Mouse (Mus musculus) gastrocnemius, adult 8-10 months (tissue): ENCODE measurements around the gene Adssl1. TPM values are rescaled to one million over a fixed set of nuclear protein-coding genes. Genes with fewer than 3 reads are reported as not detected.
A peak's percentile ranks its signal among the peaks of the same experiment; 100 is the strongest.

Source experiments
- DNase-seq, 2 experiments: peaks; one replicate each; pipeline ENCODE4 v3.0.0; 2022; ENCODE audit warnings: low spot score in 2 of 2
- total RNA-seq, 4 experiments: library from RNA; stranded (reverse); gene quantifications; 2 replicates each; pipeline ENCODE4 v1.2.4; 2022

Gene Adssl1
- total RNA-seq = 1,000 to 10,000 TPM in 3 of 4 experiments, 100 to 1,000 TPM in 1; 952 to 1,087 (median 1,016) TPM

DNA sequence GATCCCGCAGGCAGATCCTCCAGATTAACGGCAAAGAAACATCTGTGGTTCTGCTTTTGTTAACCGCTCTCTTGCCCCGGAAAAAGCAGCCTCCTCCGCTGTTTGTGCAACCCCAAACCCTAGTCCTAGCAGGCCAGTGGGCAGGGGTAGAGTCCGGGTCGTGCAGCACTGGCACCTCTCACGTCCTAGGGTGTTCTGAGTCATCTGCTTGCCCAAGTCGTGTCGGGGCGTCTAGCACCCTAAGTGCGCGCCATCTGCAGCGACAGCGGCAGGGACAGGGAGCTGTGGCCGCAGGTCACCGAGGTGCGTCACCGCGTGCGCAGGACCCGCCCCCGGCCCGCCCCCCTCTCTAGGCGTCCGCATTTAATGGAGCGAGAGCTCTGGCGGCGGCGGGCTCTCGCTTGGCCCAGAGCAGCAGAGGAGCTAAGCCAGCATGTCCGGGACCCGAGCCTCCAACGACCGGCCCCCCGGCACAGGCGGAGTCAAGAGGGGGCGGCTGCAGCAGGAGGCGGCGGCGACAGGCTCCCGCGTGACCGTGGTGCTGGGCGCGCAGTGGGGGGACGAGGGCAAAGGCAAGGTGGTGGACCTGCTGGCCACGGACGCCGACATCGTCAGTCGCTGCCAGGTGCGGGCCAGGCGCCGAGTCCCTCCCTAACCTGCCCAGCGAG lies at the start of gene Adssl1:
Gene Adssl1, plus strand, starts transcription at position 360 of the 668 bp plus-strand sequence.
- DNase-seq = peak; percentile 69 to 81

DNA sequence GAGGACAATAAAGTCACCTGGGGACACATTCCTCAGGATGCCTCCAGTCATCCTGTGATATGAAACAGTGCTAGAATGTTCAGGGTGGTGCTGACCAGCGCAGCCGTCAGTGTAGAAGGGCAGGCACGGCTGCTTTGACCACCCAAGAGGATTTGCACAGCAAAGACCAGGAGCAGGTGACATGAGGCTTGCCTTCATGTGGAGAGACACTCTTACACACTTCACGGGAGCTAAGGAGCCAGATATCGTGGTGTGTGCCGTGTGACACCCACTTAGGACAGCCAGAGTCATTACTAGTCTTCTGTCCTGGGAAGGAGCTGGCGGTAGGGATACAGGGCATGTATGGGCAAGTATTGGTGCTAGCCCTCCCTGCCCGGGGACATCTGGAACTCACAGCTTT lies 49.7 kb upstream of the Adssl1 start:
- DNase-seq = no peak

DNA sequence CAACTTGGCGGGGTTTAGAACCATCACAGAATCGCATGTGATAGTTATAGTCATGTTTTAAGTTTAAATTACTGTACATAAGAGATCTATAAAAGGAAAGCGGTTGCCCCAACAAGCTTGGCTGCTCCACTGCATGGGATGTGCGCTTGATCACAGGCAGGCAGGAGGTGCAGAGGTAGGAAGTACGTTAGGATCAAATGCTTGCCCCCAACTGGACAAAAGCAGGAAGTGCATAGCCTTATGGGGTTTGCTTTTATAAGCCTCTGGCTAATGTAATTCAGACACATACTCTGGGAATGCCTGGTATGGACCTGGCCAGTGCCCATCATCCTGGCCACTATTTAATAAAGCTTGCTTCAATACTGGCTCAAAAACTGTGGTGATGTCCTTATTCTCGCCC lies 48.8 kb upstream of the Adssl1 start:
- no peak for DNase-seq

DNA sequence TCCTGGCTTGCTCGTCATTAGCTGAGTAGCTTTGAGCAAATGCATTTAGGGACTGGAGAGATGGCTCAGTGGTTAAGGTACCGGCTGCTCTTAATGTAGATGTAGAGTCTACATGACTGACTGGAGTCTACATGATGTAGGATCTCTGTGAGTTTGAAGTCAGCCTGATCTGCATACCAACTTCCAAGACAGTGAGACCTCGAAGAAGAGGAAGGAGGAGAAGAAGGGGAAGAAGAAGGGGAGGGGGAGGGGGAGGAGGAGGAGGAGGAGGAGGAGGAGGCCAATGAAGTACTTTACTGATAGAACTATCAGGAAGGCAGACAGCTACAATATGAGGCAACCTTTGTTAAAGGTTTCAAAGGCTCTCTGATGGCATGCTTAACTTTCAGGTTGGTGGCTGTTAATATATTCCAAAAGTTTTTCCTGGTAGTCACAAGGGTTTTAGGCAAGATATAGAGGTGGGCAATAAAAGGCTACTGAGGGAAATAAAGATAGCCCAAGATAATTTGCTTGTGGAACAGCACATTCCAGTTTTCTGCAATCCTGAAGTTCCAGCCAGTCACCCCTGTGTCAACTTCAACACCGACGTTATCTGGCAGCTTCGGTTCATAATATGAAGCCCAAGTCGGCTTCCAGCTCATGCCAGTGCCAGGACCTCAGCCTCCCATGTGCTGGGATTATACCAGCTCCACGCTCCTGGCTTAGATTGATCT lies 44.4 kb upstream of the Adssl1 start:
- no peak for DNase-seq

DNA sequence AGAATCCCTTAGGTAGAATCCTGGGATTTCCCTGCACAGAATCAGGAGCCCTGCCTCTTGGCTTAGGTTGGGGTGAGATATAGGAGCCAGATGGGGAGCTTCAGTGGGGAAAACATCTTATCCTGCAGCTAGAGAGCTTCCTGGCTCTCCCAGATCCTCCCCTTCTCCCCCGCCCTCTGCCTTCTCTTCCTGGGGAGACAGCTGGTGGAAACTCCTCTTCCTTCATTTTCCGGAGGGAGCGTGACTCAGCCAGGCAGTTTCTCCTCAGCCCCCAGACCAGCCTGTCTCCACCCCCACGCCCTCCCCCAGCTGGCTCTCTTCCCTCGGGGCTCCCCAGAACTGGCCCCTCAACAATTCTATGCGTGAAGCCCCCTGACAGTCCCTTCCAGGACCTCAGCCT lies 43.5 kb upstream of the Adssl1 start:
- DNase-seq = no peak

DNA sequence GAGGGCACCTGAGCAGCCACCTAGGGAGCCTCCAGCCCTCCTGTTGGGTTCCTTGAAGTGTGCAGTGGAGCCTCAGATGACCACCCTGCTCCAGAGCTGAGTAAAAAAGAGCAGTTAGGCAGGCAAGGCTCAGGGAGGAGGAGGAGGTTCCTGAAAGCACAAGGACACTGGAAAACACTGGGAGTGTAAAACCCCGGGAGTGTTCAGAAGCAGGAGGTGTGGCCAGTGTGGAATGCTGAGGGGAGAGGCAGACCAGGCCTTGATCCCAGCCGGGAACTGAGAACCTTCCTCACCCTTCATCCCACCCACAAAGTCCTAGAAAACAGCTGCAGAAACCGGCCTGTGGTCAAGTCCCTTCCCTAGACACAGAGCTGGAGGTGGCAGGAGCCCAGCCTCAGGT lies 43.1 kb upstream of the Adssl1 start:
- no peak for DNase-seq

DNA sequence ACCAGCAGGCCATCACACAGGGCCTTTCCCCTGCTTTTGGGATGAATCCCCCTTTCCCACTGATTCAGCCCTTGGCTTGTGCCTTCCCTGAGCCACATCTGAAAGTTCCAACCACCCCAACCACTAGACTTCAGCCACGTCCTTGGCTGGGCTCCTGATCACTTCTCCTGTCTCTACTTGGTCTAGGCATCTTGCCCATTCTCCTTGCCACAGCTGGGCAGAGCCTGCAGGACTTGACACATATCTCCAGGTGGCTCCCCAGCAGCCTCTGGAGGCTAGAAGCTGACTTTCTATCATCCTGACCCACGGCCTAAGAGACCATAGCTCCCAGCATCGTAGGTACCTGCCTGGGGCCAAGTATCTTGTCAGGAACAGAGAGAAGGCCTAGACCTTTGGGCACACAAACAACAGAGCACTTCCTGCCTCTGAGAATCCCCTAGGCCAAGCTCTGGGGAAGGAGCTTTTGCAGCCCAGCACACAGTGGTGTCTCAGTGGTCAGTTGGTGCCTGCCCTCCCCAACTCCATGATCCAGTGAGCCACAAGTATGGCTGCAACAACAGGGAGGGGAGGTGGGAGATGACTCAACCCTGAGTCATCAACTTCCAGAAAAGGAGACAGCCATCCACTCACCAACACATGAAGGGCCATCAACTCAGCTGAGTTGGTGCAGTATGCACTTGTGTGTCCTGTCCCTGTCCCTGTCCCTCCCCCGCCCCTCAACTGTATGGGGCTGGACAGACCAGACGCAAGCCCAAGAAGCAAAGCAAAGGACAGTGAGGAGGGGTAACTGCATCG lies 41.4 kb upstream of the Adssl1 start:
- no peak for DNase-seq

DNA sequence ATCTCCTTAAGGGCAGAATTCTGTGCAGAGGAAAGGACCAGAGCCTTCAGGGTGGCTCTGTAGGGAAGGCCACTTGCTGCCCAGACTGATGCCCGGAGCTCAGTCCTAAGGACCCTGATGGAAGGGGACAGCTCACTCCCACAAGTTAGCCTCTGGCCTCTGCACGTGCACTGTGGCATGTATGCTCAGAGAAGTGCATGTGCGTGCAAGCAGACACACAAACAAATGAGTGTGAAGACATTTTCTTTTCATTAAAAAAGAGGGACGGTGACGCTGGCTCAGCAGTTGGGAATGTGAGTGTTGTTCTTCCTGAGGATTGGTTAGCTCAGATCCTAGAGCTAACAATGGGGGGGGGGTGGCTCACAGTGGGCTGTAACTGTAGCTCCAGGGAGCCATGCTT lies 40.4 kb upstream of the Adssl1 start:
- no peak for DNase-seq

DNA sequence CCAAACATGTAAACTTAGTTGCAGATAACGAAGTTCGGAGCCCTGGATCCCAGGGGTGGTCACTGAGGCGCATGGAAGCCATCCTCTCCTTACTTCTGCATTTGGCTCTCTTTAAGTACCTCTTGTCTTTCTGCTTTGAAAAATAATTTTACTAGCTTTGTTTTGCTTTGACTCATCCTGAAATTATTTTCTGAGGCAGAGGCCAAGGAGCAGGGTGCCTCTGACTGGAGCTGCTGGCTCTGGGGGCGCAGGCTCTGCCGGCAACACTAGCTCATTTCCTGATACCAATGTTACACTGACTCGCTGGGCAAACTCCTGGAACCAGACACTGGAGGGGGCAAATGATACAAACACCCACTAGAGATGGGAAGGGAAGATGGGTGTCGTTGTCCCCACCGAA lies 39.9 kb upstream of the Adssl1 start:
- no peak for DNase-seq

DNA sequence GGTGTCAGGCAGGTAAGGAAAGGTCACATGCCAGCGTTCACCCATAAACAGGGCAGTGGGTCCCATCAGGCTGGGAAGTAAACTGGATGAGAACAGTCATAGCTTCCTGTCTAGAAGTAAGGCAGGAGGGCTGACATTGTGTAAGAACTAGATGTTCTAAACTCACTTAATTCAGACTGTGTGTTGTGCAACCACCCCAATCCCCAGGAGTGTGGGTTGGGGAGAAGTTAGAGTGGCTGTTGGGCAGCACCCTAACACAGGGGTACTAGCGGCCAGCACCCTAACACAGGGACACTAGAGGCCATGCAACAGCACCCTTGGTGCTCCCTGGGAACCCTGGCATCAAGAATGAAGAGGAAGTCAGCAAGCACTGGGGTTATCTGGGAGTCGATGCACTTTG lies 38.7 kb upstream of the Adssl1 start:
- no peak for DNase-seq

DNA sequence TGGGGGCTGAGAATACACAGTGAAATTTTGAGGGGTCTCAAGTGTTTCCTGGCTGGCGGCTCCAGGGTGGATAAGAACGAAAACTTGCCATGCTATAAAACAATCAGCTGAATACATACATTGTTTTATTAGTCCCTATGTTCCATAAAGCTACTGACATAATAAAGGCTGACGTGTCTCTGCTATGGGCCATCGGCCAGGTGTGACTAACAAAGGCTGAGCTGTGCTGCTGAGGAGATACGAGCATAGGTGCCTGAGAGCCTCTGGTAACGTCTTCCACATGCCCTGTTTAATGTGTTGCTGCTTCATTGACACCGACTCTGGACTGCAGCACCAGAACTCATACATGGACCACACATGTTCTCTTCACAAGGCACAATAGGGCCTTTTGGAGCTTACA lies 34.9 kb upstream of the Adssl1 start:
- DNase-seq = no peak

DNA sequence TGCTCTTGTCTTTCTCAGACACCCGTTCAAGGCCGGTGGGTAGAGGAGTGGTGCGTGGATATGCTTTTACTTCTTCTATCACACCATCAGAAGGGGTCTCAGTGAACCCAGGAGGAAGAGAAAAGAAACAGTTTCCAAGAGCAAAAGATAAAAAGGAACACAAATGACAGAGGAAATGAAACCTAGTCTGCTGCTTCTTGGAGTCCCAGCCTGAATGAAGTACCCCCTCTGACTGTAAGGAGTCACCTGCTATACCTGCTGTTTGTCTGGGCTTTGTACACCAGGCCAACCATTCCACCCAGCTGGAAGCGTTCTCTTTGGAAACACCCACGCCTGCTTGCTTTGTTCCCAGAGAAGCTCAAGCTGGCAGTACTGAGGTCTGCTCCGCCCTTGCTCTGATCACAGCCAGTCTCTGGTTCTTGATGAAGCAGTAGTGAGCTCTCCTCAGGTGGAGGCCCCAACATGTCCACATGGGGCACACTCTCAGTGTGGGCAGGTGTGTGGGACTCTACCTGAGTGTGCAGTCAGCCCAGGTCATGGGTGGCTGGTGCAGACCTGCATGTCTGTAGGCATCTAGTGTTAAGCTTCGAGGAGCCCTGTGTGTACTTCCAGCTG lies 33.8 kb upstream of the Adssl1 start:
- DNase-seq = no peak

DNA sequence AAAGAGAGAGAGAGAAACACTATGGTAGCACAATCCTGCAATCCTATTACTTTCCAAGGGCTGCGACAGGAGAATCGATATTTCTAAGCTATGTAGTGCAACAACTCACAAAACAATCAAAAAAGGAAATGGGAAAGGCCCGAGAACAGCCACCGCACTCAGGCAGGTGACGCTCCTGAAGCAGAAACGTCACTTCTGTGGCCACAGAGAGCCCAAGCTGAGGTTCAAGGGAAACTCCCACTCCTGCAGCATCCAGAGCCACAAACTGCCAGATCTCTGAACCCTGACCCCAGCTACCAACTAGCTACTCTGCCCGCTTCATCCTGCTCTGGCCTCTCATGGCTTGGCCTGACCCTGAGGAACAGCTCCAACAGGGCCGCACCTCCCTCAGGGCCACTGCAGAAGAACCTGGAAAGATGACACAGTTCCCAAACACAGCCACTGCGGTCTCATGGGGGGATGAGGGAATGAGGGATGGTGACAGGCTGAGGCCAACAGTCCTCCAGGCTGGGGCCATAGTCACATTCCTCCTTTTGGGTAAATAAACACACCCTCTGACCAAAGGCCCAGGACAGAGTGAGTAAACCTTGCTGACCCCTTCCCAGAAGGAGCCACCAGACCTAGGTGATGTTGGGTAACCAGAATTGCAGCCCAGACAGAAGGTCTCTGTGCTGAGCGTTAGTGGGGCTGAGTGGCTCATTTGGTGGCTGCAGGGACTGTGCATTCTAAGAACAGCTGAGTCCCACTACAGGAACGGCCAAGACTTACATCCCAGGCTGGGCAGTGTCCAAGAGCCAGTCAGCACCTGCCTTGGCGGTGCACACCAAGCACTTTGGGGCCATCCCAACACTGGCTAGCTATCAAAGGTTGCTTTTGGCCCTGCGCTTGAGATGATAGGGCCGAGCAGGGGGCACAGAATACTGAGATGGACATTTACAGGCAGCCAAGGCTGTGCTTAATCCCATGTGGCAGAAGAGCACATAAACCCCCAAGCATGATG lies 32.4 kb upstream of the Adssl1 start:
- DNase-seq = peak; percentile 59 to 71

DNA sequence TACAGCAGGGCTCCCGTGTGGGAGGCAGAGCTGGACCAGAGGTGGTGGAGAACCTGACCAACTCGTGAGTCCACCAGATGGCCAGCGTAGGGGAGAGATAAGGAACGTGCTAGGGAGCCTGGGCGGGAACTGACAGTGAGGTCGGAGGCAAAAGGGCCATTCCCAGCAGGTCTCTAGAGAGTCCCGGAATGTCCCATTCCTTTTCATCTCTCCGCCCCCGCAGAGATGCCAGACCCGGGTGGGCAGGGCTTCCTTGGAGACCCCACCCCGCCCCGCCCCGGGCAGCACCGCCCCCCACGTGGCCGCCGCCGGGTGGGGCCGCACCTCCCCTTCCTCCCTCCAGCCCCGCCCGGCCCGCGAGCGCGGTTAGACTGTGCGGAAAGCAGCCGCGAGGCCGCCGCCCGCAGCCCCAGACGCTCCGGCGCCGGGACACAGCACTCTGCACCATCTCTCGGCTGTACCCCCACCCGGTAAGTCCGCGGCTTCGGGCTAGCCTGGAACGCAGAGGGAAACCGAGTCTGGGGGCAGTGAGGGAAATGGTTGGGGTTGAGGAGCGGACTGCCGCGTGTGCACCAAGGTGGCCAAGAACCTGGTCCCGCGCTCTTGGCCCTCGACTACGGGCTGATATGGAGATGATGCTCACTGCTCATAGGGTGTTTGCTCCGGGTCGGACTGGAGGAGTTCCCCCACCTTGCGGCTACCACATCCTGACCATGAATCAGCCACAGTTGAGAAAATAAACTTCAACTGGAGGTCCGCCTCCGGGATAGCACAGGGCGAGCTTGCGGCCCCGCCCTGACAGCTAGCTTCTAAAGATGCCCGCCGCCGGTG lies 31.2 kb upstream of the Adssl1 start, which contains the start of gene Inf2:
Gene Inf2, plus strand, starts transcription at position 359 of the 831 bp plus-strand sequence.
- peak; percentile 61 to 66 for DNase-seq

DNA sequence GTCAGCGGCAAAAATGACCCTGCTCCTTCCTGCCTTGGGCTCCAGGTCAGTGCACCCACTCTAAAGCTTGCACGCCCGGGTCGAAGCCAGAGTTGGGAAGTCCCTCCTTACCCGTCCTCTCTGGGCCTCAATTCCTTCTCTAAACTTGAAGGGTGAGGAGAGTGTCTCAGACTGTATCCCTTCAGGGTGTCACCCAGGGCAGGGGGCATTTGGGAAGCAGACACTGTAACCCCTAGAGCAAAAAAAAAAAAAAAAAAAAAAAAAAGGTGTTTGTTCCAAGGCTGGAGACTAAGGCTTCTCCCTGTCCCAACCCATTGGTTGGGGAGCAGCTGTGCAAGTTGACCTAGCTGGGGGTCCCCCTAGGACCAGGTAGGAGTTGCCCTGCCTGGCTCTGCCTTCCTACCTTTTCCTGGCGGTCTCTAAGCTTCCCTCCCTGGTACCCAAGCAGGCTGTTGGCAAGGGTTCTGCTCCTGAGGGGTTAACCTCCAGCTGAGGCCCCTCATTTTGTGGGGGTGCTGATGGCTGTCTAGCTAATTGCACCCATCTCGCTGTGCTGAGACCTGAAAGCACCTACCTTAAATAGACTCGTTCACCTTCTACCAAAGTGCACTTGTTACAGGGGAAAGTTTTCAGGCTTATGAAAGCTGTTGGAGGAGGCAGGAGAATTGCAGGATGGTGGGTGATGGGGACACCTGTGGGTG lies 30.2 kb upstream of the Adssl1 start:
- DNase-seq = no peak

DNA sequence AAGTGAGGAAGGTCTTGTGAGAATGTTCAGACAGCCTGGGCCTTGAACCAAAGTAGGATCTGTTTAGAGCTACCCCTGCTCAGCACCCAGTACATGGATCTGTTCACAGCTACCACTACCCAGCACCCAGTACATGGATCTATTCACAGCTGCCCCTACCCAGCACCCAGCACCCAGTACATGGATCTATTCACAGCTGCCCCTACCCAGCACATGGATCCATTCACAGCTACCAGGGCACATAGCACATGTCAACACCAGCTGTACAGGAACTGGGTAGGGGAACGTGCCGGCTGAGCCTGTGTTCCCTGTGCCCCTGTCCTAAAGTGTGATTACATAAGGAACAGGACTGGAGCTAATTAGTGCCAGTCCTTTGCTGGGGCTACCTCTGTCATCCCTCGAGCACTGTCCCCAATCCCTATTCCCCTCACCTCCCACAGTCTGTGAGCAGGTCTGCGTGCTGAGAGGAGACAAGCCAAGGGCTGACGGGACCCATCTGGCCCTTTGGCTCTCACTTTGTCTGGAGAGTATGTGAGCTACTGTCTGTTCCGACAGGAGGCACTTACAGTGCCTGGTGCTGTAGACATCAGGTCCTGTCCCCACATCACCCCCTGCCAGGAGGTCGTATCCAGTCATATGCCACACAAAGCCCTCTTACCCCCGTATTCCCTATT lies 29.1 kb upstream of the Adssl1 start:
- no peak for DNase-seq

DNA sequence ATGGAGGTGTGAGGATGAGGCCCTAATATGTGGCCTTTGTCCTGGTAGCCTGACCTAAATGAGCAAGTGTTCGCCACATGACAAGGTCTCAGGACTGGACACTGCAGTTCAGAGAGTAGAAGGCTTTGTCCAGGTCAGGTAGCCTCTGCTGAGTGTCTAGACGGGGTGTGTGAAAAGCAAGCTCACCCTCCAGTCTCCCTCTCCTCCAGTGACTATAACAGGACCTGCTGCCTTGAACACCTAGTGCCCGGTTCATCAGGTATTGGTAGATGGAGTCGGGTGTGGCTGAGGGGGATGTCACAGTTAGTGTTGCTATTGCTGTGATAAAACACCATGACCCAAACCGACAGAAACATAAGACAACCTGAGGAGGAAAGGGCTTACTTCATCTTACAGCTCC lies 28.6 kb upstream of the Adssl1 start:
- DNase-seq = no peak

DNA sequence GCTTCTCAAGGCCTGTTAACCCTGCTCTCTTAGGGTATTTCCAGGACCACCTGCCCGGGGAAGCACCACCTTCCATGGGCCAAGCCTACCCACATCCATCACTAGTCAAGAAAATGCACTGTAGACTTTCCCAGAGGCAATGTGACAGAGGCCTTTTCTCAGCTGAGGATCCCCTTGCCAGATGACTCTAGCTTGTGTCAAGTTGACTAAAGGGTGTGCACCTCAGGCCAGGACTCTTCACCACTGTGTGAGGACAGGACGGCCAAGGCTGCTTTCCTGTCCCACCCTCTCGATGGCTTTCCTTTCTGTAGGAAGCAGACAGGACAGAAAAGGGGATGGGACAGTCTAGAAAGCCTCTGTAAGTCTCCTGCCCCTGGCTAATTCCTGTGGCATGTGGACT lies 28.1 kb upstream of the Adssl1 start:
- peak in 1 of 2 experiments; percentile 2 for DNase-seq
